Mouse (Mus musculus): Measurements from ENCODE around the gene Mymk.

DNA sequence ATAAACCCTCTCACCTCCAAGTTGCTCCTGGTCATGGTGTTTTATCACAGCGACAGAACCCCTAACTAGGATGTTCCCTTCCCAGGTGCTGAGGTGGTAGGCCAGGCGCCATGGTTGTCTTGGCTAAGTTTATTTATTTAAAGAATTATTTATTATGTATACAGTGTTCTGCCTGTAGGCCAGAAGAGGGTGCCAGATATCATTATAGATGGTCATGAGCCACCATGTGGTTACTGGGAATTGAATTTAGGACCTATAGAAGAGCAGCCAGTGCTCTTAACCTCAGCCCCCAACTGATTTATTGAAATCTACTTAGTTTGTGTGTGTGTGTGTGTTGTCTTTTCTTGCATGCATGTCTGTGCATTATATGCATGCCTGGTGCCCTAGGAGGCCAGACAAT, 39.6 kb downstream of the Mymk start:
- TF ChIP-seq CTCF (IDR thresholded peaks at IDR 0.05; ENCODE audit: control insufficient read depth, insufficient read depth, low read length) (no peak), POLR2A (IDR thresholded peaks at IDR 0.05; ENCODE audit: borderline replicate concordance, control insufficient read depth, low read depth, low read length) (no peak)
